Mouse (Mus musculus): ENCODE data around the gene Lcn8. TPM values are rescaled to one million over a fixed set of nuclear protein-coding genes. Genes with fewer than 3 reads are reported as not detected.
A peak's percentile ranks its signal among the peaks of the same experiment; 100 is the strongest.

The Lcn8 gene
- total and polyA plus RNA-seq, 2 experiments from 2014 or later, result not detected

- ATAC-seq, result no peak
- Histone ChIP-seq H3K9me3 (ENCODE audit: low read length) (no peaks in the 10 kb centered on the region), H3K36me3 (ENCODE audit: insufficient read depth) (no peaks in the 10 kb centered on the region), H3K27ac (ENCODE audit: low read depth, low read length) (no peak overlapping the region), H3K4me1 (ENCODE audit: insufficient read depth) (no peaks in the 10 kb centered on the region), H3K4me3 (ENCODE audit: low read depth, low read length) (no peak overlapping the region), H3K9ac (no peak overlapping the region), H3K27me3 (ENCODE audit: insufficient read depth, low read length) (no peaks in the 10 kb centered on the region), H3K4me2 (ENCODE audit: low read depth) (no peak overlapping the region)
- WGBS, result 62% methylated on average over 1 of the region's 1 CpGs
- no peak for DNase-seq
- TF ChIP-seq CTCF (IDR thresholded peaks at IDR 0.05; ENCODE audit: low read depth), result no peak
These were observed 1.6 kb downstream of the Lcn8 start for GRCm38 (mm10) chr2:25654502-25654901.

DNA sequence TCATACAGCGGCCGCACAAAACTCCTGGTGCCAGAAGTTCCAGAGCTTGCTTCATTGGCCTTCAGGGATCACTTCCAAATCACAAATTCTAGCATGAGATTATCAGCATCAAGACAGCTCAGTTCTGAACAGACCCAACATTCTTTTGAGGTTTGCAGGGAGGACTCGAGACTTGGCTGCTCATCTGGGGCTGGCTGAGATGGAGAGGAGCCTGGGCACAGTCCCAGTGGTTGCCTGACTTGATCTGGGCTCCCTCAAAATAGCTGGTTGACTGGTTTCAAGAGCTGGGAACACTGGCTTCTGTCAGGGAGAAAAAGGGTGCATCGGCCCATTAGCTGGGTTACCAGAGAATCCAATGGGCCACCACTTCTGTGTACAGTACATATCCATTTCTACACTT is 3.8 kb downstream of the Lcn8 start:
- no peak overlapping the region for H3K4me3 ChIP-seq (ENCODE audit: low read depth, low read length)
- TF ChIP-seq CTCF (IDR thresholded peaks at IDR 0.05; ENCODE audit: low read depth), result no peak
- H3K27me3 ChIP-seq (ENCODE audit: insufficient read depth, low read length), result no peaks in the 10 kb centered on the region
- WGBS, result 73% methylated on average over 4 of the region's 4 CpGs
- peak; percentile 2 for DNase-seq
- H3K4me2 ChIP-seq (ENCODE audit: low read depth), result no peak overlapping the region
- no peak for ATAC-seq
- H3K9me3 ChIP-seq (ENCODE audit: low read length), result no peaks in the 10 kb centered on the region
- no peak overlapping the region for H3K9ac ChIP-seq
- no peak overlapping the region for H3K27ac ChIP-seq (ENCODE audit: low read depth, low read length)
- H3K36me3 ChIP-seq (ENCODE audit: insufficient read depth), result no peaks in the 10 kb centered on the region
- H3K4me1 ChIP-seq (ENCODE audit: insufficient read depth), result no peaks in the 10 kb centered on the region

GRCm38 (mm10) chr2:25657246-25657645 is 4.3 kb downstream of the Lcn8 start:
- 70% methylated on average over 4 of the region's 4 CpGs for WGBS

DNA sequence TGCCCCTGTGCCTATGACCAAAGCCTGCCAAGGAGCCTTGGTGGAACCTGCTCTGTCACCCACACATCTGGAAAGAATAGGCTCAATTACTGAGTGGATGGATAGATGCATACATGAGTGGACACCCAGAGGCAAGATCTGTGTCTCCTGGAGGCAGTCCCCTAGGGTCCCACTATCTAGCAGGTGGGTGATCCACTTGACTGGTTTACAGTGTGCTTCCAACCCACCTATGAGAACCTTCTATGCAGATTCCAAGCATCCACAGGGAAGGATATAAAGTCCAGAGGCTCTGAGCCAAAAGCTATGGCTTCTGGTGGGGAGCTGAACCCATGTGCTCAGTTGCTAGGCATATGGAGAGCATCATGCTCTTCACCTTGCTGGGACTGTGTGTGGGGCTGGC is 4.7 kb downstream of the Lcn8 start, which contains the start of gene Lcn5:
Lcn5 (plus strand) TSS at position 301 of the 400 bp plus-strand sequence.
- H3K27me3 ChIP-seq (ENCODE audit: insufficient read depth, low read length), result no peaks in the 10 kb centered on the region
- TF ChIP-seq CTCF (IDR thresholded peaks at IDR 0.05; ENCODE audit: low read depth), result no peak
- no peak for DNase-seq
- H3K36me3 ChIP-seq (ENCODE audit: insufficient read depth), result no peaks in the 10 kb centered on the region
- no peak within 1 kb of the TSS for H3K4me3 ChIP-seq (ENCODE audit: low read depth, low read length)
- H3K9ac ChIP-seq, result no peak within 1 kb of the TSS
- no peaks in the 10 kb centered on the region for H3K4me1 ChIP-seq (ENCODE audit: insufficient read depth)
- ATAC-seq, result no peak
- no peaks in the 10 kb centered on the region for H3K9me3 ChIP-seq (ENCODE audit: low read length)
- no peak within 1 kb of the TSS for H3K27ac ChIP-seq (ENCODE audit: low read depth, low read length)
- no peak within 1 kb of the TSS for H3K4me2 ChIP-seq (ENCODE audit: low read depth)

More at GRCm38 (mm10) chr2:25657246-25657645, 4.3 kb downstream of the Lcn8 start:
- ATAC-seq (no peak), DNase-seq (no peak)
- H3K36me3 ChIP-seq (ENCODE audit: insufficient read depth), result no peaks in the 10 kb centered on the region
- TF ChIP-seq CTCF (IDR thresholded peaks at IDR 0.05; ENCODE audit: low read depth), result no peak
- H3K9ac ChIP-seq, result no peak overlapping the region
- H3K4me2 ChIP-seq (ENCODE audit: low read depth), result no peak overlapping the region
- no peak overlapping the region for H3K27ac ChIP-seq (ENCODE audit: low read depth, low read length)
- no peak overlapping the region for H3K4me3 ChIP-seq (ENCODE audit: low read depth, low read length)
- H3K4me1 ChIP-seq (ENCODE audit: insufficient read depth), result no peaks in the 10 kb centered on the region
- no peaks in the 10 kb centered on the region for H3K9me3 ChIP-seq (ENCODE audit: low read length)
- H3K27me3 ChIP-seq (ENCODE audit: insufficient read depth, low read length), result no peaks in the 10 kb centered on the region

DNA sequence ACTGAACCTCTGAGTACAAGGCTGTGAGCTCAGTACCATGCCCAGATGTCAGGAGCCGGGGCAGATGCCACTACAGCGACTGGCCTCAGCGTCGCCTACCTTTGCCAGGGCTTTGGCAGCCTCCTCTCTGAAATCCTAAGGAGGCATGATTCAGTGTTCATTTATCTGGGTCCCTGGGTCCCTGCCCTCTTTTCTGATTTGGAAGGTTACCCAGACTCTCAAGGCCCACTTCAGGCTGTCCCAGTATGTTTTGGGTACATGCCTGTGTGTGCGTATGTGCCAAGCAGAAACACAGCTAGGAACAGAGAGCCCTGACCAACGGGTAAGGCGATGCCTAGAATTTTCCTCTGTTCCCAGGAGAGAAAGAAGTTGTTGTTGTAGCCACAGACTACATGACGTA is 7.4 kb downstream of the Lcn8 start:
- H3K4me1 ChIP-seq (ENCODE audit: insufficient read depth), result no peaks in the 10 kb centered on the region
- H3K4me3 ChIP-seq (ENCODE audit: low read depth, low read length), result no peak overlapping the region
- H3K36me3 ChIP-seq (ENCODE audit: insufficient read depth), result no peaks in the 10 kb centered on the region
- no peak for ATAC-seq
- 84% methylated on average over 8 of the region's 8 CpGs for WGBS
- no peak overlapping the region for H3K4me2 ChIP-seq (ENCODE audit: low read depth)
- no peak for DNase-seq
- no peaks in the 10 kb centered on the region for H3K9me3 ChIP-seq (ENCODE audit: low read length)
- no peak overlapping the region for H3K9ac ChIP-seq
- no peak overlapping the region for H3K27ac ChIP-seq (ENCODE audit: low read depth, low read length)
- no peak for TF ChIP-seq CTCF (IDR thresholded peaks at IDR 0.05; ENCODE audit: low read depth)
- H3K27me3 ChIP-seq (ENCODE audit: insufficient read depth, low read length), result no peaks in the 10 kb centered on the region

GRCm38 (mm10) chr2:25661245-25661970 is 8.5 kb downstream of the Lcn8 start:
- Histone ChIP-seq H3K4me2 (ENCODE audit: low read depth) (no peak overlapping the region), H3K27ac (ENCODE audit: low read depth, low read length) (no peak overlapping the region), H3K27me3 (ENCODE audit: insufficient read depth, low read length) (no peaks in the 10 kb centered on the region), H3K9me3 (ENCODE audit: low read length) (no peaks in the 10 kb centered on the region), H3K4me3 (ENCODE audit: low read depth, low read length) (no peak overlapping the region), H3K4me1 (ENCODE audit: insufficient read depth) (no peaks in the 10 kb centered on the region), H3K9ac (no peak overlapping the region), H3K36me3 (ENCODE audit: insufficient read depth) (no peaks in the 10 kb centered on the region)
- WGBS, result 81% methylated on average over 6 of the region's 6 CpGs
- ATAC-seq, result no peak
- TF ChIP-seq CTCF (IDR thresholded peaks at IDR 0.05; ENCODE audit: low read depth), result no peak
- no peak for DNase-seq

DNA sequence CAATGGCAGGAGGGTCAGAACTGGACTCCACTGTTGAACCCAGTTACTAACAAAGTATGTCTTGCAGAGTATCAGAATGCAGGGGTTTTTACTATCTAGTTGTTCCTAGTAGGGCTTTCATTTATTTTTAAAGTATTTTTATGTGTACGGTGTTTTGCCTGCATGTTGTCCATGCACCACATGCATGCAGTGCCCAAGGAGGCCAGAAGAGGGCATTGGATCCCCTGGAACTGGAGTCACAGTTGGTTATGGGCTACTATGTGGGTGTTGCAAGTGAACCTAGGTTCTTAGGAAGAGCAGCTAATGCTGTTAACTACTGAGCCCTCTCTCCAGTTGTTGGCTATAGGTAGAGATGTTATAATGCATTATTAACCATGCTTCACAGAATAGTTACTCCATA is 10.6 kb downstream of the Lcn8 start:
- TF ChIP-seq CTCF (IDR thresholded peaks at IDR 0.05; ENCODE audit: low read depth), result peak; percentile 71

More for the DNA sequence above, 10.6 kb downstream of the Lcn8 start:
- H3K4me2 ChIP-seq (ENCODE audit: low read depth), result no peak overlapping the region
- H3K36me3 ChIP-seq (ENCODE audit: insufficient read depth), result no peaks in the 10 kb centered on the region
- H3K27ac ChIP-seq (ENCODE audit: low read depth, low read length), result no peak overlapping the region
- no peak overlapping the region for H3K4me3 ChIP-seq (ENCODE audit: low read depth, low read length)
- peak; percentile 25 for DNase-seq
- H3K9me3 ChIP-seq (ENCODE audit: low read length), result no peaks in the 10 kb centered on the region
- no peak for ATAC-seq
- no peak overlapping the region for H3K9ac ChIP-seq
- 51% methylated on average over 1 of the region's 1 CpGs for WGBS
- H3K27me3 ChIP-seq (ENCODE audit: insufficient read depth, low read length), result no peaks in the 10 kb centered on the region
- no peaks in the 10 kb centered on the region for H3K4me1 ChIP-seq (ENCODE audit: insufficient read depth)
